Mouse (Mus musculus): Measurements from ENCODE around the gene Ldlrad3.

GRCm38 (mm10) chr2:101983853-101984543 is 202.2 kb downstream of the Ldlrad3 start:
- TF ChIP-seq POLR2A (IDR thresholded peaks at IDR 0.05; ENCODE audit: borderline replicate concordance, low read depth, low read length) (no peak), CTCF (IDR thresholded peaks at IDR 0.05; ENCODE audit: low read depth, low read length) (no peak)
